Mouse (Mus musculus): ENCODE results near the gene Wfdc17. TPM values are rescaled to one million over a fixed set of nuclear protein-coding genes. Genes with fewer than 3 reads are reported as not detected.

The Wfdc17 gene
- polyA plus RNA-seq, 1 experiment from 2014 or later, result 4.7 TPM

DNA sequence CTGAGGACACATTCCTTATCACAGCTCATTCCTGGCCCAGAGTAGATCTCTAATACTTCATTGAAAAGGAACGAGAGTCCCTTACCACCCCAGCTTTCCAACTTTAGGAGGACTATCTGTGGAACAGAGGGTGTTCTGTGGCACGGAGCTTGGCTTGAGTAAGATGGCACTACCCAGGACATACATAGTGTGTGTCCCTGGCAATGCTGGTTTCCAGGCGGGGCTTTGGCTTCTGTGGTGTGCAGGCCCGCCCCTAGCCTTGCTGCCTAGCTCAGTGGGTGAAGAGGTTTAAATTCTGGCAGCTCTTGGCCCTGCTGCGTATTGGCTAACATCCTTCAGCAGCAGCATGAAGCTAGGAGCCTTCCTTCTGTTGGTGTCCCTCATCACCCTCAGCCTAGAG lies 42.9 kb downstream of the Wfdc17 start, which contains the start of gene Wfdc21:
Gene Wfdc21 (plus strand): TSS at position 260 of the 400 bp plus-strand sequence.
- no peaks in the 10 kb centered on the region for H3K4me1 ChIP-seq (ENCODE audit: control insufficient read depth, insufficient read depth, low read length)
- no peak within 1 kb of the TSS for H3K4me2 ChIP-seq (ENCODE audit: low read depth, low read length)
- H3K27ac ChIP-seq (ENCODE audit: low read length), result no peak within 1 kb of the TSS
- H3K9me3 ChIP-seq (replicated peaks; ENCODE audit: control insufficient read depth, low read length), result no peaks in the 10 kb centered on the region
- H3K36me3 ChIP-seq (ENCODE audit: control insufficient read depth, insufficient read depth, low read length), result no peaks in the 10 kb centered on the region
- 72% methylated on average over 5 of the region's 5 CpGs for WGBS
- ATAC-seq (ENCODE audit: insufficient read depth, low FRiP score), result no peak
- no peak within 1 kb of the TSS for H3K4me3 ChIP-seq (replicated peaks; ENCODE audit: low read length)
- H3K9ac ChIP-seq (ENCODE audit: low read length), result no peak within 1 kb of the TSS
- H3K27me3 ChIP-seq (ENCODE audit: control insufficient read depth, insufficient read depth, low read length), result no peaks in the 10 kb centered on the region

DNA sequence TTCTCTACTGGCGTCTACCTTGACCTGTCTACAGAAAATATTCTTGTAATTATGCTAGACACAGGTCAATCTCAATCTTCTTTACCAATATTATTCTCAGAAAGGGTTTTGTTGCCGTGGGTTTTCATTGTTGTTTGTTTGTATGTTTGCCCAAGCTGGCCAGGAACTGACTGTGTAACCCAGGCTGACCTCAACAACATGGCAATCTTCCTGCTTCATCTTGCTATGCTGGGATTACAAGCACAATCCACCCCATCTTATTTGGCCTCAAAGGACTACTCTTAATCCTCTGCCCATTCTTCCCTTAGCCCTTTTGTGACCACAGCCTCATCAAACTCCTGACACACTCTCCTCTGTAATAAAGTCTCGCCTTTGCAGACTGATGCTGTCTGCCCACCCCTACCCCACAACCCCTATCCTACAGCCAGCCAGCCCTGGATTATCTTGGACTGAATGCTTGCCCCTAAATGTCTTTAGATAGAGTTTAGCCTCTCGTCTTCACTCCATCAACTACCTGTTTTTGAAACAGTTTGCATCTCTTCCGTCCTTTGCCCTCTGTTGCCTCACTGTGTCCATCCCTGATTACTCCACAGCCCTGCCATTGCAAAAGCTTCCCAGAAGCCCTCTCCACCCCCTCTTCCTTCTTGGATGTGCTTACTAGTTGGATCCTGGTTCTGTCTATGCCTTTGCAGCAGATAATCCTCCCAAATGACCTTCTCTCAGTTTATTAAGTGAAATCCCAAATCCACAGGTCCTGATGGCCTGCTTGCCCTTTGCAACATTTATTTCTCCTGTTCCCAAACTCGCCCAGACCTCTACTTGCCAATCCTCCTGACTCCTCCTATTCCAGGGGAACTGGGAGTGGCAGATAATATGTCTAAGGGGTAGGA lies 43.8 kb downstream of the Wfdc17 start:
- WGBS, result 68% methylated on average over 6 of the region's 6 CpGs
- no peak for ATAC-seq (ENCODE audit: insufficient read depth, low FRiP score)

DNA sequence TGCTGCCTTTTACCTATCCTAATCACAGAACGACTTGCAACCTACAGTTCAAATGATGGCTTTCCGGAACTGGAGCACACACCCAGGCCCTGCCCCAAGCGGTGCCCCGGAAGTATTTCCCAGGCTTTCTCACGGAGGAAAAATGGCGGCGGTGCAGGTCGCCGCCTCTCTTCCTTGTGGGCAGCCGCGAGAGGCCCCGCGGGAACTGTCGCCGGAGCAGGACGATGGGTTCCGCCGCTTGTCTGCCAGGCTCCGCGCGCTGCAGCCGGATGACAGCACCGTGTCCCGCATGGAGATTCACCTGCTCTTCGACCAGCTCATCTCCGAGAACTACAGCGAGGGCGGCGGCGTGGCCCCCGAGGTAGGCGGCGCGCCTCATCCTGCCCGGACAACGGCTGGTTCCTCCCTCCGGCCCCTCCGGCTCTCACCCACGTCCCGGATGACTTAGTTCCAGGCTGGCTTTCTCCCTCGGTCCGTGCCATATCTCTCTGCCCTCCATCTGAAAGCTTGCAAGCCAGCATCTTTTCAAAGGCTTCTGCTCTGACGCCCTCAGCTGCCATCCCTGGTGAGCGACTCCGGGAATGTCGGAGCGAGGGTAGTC lies 49.9 kb downstream of the Wfdc17 start, which contains the start of gene Heatr6:
Gene Heatr6 (plus strand): TSS at position 116 of the 601 bp plus-strand sequence.
- peak within 1 kb of the TSS; percentile 76 for H3K4me3 ChIP-seq (replicated peaks; ENCODE audit: low read length)
- WGBS, result under 1% methylated on average over 47 of the region's 47 CpGs
- peak within 1 kb of the TSS; percentile 69 for H3K27ac ChIP-seq (ENCODE audit: low read length)
- H3K9me3 ChIP-seq (replicated peaks; ENCODE audit: control insufficient read depth, low read length), result no peaks in the 10 kb centered on the region
- peak within 1 kb of the TSS; percentile 87 for H3K9ac ChIP-seq (ENCODE audit: low read length)
- 0 out of 2 replicates have a peak, but pooled peaks cover 5% of the 10 kb centered on the region for H3K27me3 ChIP-seq (ENCODE audit: control insufficient read depth, insufficient read depth, low read length)
- H3K4me2 ChIP-seq (ENCODE audit: low read depth, low read length), result peak within 1 kb of the TSS; percentile 66
- H3K36me3 ChIP-seq (ENCODE audit: control insufficient read depth, insufficient read depth, low read length), result peaks cover 10% of the 10 kb centered on the region
- peak; percentile 93 for ATAC-seq (ENCODE audit: insufficient read depth, low FRiP score)
- peaks cover 10% of the 10 kb centered on the region for H3K4me1 ChIP-seq (ENCODE audit: control insufficient read depth, insufficient read depth, low read length)

More for the DNA sequence above, 43.8 kb downstream of the Wfdc17 start:
- 0 out of 2 replicates have a peak, but pooled peaks cover 5% of the 10 kb centered on the region for H3K27me3 ChIP-seq (ENCODE audit: control insufficient read depth, insufficient read depth, low read length)
- no peak overlapping the region for H3K4me2 ChIP-seq (ENCODE audit: low read depth, low read length)
- H3K4me1 ChIP-seq (ENCODE audit: control insufficient read depth, insufficient read depth, low read length), result no peaks in the 10 kb centered on the region
- no peaks in the 10 kb centered on the region for H3K36me3 ChIP-seq (ENCODE audit: control insufficient read depth, insufficient read depth, low read length)
- H3K9ac ChIP-seq (ENCODE audit: low read length), result no peak overlapping the region
- H3K27ac ChIP-seq (ENCODE audit: low read length), result no peak overlapping the region
- no peak overlapping the region for H3K4me3 ChIP-seq (replicated peaks; ENCODE audit: low read length)
- H3K9me3 ChIP-seq (replicated peaks; ENCODE audit: control insufficient read depth, low read length), result no peaks in the 10 kb centered on the region

DNA sequence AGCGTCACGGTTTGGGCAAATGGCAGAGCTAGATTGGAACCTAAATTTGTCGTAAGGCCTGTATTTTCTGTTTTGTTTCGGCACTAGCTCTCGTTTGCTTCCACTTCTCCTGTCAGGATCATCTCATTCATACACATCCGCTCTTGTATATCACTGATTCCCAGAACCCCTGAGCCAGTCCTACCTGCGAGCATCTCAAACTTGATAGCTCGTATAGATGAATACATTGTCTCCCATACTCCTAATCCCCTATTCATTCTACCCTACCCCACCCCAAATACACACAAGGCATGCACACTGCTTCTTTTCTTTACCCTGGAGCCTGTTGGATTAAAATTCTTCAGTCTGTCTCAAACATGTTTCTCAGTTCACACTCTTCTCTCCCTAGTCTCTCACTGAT lies 50.4 kb downstream of the Wfdc17 start:
- H3K4me1 ChIP-seq (ENCODE audit: control insufficient read depth, insufficient read depth, low read length), result peaks cover 10% of the 10 kb centered on the region
- no peaks in the 10 kb centered on the region for H3K9me3 ChIP-seq (replicated peaks; ENCODE audit: control insufficient read depth, low read length)
- peak overlapping the region; percentile 66 for H3K4me2 ChIP-seq (ENCODE audit: low read depth, low read length)
- 0 out of 2 replicates have a peak, but pooled peaks cover 5% of the 10 kb centered on the region for H3K27me3 ChIP-seq (ENCODE audit: control insufficient read depth, insufficient read depth, low read length)
- peak overlapping the region; percentile 87 for H3K9ac ChIP-seq (ENCODE audit: low read length)
- 4% methylated on average over 8 of the region's 8 CpGs for WGBS
- peak overlapping the region; percentile 76 for H3K4me3 ChIP-seq (replicated peaks; ENCODE audit: low read length)
- H3K36me3 ChIP-seq (ENCODE audit: control insufficient read depth, insufficient read depth, low read length), result peaks cover 15% of the 10 kb centered on the region
- peak overlapping the region; percentile 69 for H3K27ac ChIP-seq (ENCODE audit: low read length)
- ATAC-seq (ENCODE audit: insufficient read depth, low FRiP score), result no peak

Other genes starting within 250 kb of the Wfdc17 start
- gene Mmp28, start 240.9 kb upstream of the Wfdc17 start, polyA plus RNA-seq (2015; fragmentation: Nextera tagmentation; extraction: Ambion mirVana), result 3.3 and 4.3 TPM in 2 replicates
- 9.7 TPM in 2 replicates for gene Taf15, start 230.9 kb upstream of the Wfdc17 start, polyA plus RNA-seq (2015; fragmentation: Nextera tagmentation; extraction: Ambion mirVana)
- not detected in 2 replicates for gene Heatr9, start 181.8 kb upstream of the Wfdc17 start, polyA plus RNA-seq (2015; fragmentation: Nextera tagmentation; extraction: Ambion mirVana)
- gene Ccl5, start 173.5 kb upstream of the Wfdc17 start, polyA plus RNA-seq (2015; fragmentation: Nextera tagmentation; extraction: Ambion mirVana), result 1.00 and 1.0 TPM in 2 replicates
- gene Ccl9, start 125.4 kb upstream of the Wfdc17 start, polyA plus RNA-seq (2015; fragmentation: Nextera tagmentation; extraction: Ambion mirVana), result 11.4 and 15.9 TPM in 2 replicates
- 9.8 and 15.6 TPM in 2 replicates for gene Ccl6, start 110.9 kb upstream of the Wfdc17 start, polyA plus RNA-seq (2015; fragmentation: Nextera tagmentation; extraction: Ambion mirVana)
- gene Rpl9-ps1, start 58.4 kb upstream of the Wfdc17 start, polyA plus RNA-seq (2015; fragmentation: Nextera tagmentation; extraction: Ambion mirVana), result not detected in 2 replicates
- gene Ccl3, start 54.6 kb upstream of the Wfdc17 start, polyA plus RNA-seq (2015; fragmentation: Nextera tagmentation; extraction: Ambion mirVana), result 0.62 and 0.84 TPM in 2 replicates
- gene Ccl4, start 41.4 kb upstream of the Wfdc17 start, polyA plus RNA-seq (2015; fragmentation: Nextera tagmentation; extraction: Ambion mirVana), result 1.1 TPM in 1 of 2 replicates, not detected in the other
- gene Wfdc18, start 5.0 kb downstream of the Wfdc17 start, polyA plus RNA-seq (2015; fragmentation: Nextera tagmentation; extraction: Ambion mirVana), result 0.66 TPM in 1 of 2 replicates, not detected in the other
- gene Wfdc21, start 42.9 kb downstream of the Wfdc17 start, polyA plus RNA-seq (2015; fragmentation: Nextera tagmentation; extraction: Ambion mirVana), result 5.6 and 11.0 TPM in 2 replicates
- gene Heatr6, start 49.7 kb downstream of the Wfdc17 start, polyA plus RNA-seq (2015; fragmentation: Nextera tagmentation; extraction: Ambion mirVana), result 18.5 and 19.6 TPM in 2 replicates
- 5.6 and 6.9 TPM in 2 replicates for gene Hnf1b, start 146.1 kb downstream of the Wfdc17 start, polyA plus RNA-seq (2015; fragmentation: Nextera tagmentation; extraction: Ambion mirVana)
- 24.0 and 27.4 TPM in 2 replicates for gene Ddx52, start 238.1 kb downstream of the Wfdc17 start, polyA plus RNA-seq (2015; fragmentation: Nextera tagmentation; extraction: Ambion mirVana)

Data from stomach, embryonic 16.5 days (tissue).